Mouse (Mus musculus) liver, postnatal 0 days (tissue): ENCODE measurements around the gene Hcfc1. TPM values are rescaled to one million over a fixed set of nuclear protein-coding genes. Genes with fewer than 3 reads are reported as not detected.

ENCODE experiments used
- ATAC-seq: fragments of 200-750 bp; cut with Nextera tagmentation; 2 replicates; pipeline ENCODE4 v1.8.0; 2017; ENCODE audit warnings: mild to moderate bottlenecking, moderate library complexity
- DNase-seq: peaks from one replicate; pipeline ENCODE4 v3.0.0-alpha.2; 2016
- H3K27ac ChIP-seq: fragments of 300-500 bp; sonication (generic); 2 replicates; pipeline ENCODE4 v1.5.1; 2014; ENCODE audit warnings: antibody characterized with exemption, moderate library complexity, mild to moderate bottlenecking, low read depth
- H3K27me3 ChIP-seq: fragments of 300-500 bp; sonication (generic); 2 replicates; pipeline ENCODE4 v1.6.1; 2014; ENCODE audit warnings: low read length, control low read depth, mixed read lengths; ENCODE audit not compliant: insufficient read depth
- H3K36me3 ChIP-seq: fragments of 300-500 bp; sonication (generic); replicated peaks from 2 replicates; pipeline ENCODE4 v1.6.1; 2014; ENCODE audit warnings: mild to moderate bottlenecking, control low read depth, low read length, moderate library complexity, mixed read lengths; ENCODE audit not compliant: insufficient read depth
- H3K4me1 ChIP-seq: fragments of 300-500 bp; sonication (generic); 2 replicates; pipeline ENCODE4 v1.6.1; 2014; ENCODE audit warnings: antibody characterized with exemption, mild to moderate bottlenecking, control low read depth; ENCODE audit not compliant: insufficient read depth
- H3K4me2 ChIP-seq: fragments of 300-500 bp; sonication (generic); 2 replicates; pipeline ENCODE4 v1.6.1; 2014; ENCODE audit warnings: low read depth, mild to moderate bottlenecking, low read length, moderate library complexity, mixed read lengths
- H3K4me3 ChIP-seq: fragments of 300-500 bp; sonication (generic); 2 replicates; pipeline ENCODE4 v1.5.1; 2014; ENCODE audit warnings: low read depth, low read length
- H3K9ac ChIP-seq: fragments of 300-500 bp; sonication (generic); replicated peaks from 2 replicates; pipeline ENCODE4 v1.6.1; 2014; ENCODE audit warnings: mild to moderate bottlenecking, moderate library complexity
- H3K9me3 ChIP-seq: fragments of 300-500 bp; sonication (generic); 2 replicates; pipeline ENCODE4 v1.6.1; 2016; ENCODE audit warnings: mild to moderate bottlenecking, control low read depth, low read length, mixed read lengths
- CTCF ChIP-seq: sonication (generic); IDR thresholded peaks from 2 replicates; pipeline ENCODE4 v1.5.1; 2016; ENCODE audit warnings: antibody characterized with exemption, low read depth
- EP300 ChIP-seq: IDR thresholded peaks from 2 replicates; pipeline ENCODE4 v1.6.1; 2016; ENCODE audit warnings: antibody characterized with exemption, low read depth, mild to moderate bottlenecking
- WGBS: fragments of 180-500 bp; shearing (Covaris S2); extraction: QIAGEN DNeasy Blood & Tissue Kit; methylation state at CpG from one replicate; pipeline ENCODE4 v1.1.7; 2014; ENCODE audit not compliant: insufficient replicate concordance; 5-methylcytosine and 5-hydroxymethylcytosine counted together
- polyA plus RNA-seq: library from polyadenylated mRNA; unstranded; fragments of >200 nt; fragmentation: Nextera tagmentation; extraction: Ambion mirVana; gene quantifications from 2 replicates; pipeline ENCODE4 v1.2.1, GENCODE M21; 2015

The Hcfc1 gene
- polyA plus RNA-seq, 1 experiment from 2014 or later: 16.4 TPM

DNA sequence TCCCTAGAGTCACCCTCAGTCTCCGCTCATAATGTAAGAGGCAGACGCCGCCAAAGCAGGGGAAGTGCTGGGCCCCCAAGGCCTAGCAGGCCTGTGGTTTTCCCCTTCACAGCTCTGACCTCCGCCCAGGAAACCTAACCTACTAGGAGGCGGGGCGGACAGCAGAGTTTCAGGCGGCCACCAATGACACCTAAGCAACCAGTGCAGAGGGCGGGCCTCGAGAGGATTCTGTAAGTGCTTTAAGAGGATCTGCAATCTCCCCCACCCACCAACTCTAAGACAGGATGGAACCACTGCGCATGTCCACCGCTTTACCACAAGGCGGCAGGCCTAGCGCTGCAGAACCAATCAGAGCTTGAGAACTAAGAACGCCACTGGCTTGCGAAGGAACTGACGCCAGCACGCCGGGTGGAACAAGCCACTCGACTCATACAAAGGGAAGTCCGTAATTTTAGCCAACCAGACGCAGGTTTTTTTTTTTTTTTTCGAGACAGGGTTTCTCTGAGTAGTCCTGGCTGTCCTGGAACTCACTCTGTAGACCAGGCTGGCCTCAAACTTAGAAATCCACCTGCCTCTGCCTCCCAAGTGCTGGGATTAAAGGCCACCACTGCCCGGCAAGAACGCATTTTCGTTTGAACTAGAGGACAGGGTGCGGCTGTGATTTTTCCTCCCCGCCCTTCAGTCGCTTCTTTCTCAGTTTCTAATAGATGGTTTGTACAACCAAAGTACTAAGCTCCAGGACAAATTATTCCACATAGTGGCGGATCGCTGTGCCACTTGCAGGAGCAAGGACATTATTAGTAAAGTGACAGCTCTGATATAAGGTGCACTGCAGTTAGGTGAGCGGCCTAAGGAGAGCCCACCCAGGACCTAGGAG, 51.1 kb downstream of the Hcfc1 start:
- H3K4me3 ChIP-seq: peak overlapping the region; percentile 37
- H3K27ac ChIP-seq: peak overlapping the region; percentile 86
- TF ChIP-seq CTCF (peak; percentile 68), EP300 (no peak)
- WGBS: 21% methylated on average over 31 of the region's 31 CpGs
- H3K4me1 ChIP-seq: peaks cover 5% of the 10 kb centered on the region; the same call in 1 of the 2 replicates
- DNase-seq (peak; percentile 88), ATAC-seq (peak; percentile 96)
- no peaks in the 10 kb centered on the region for H3K27me3 ChIP-seq
- H3K9me3 ChIP-seq: no peaks in the 10 kb centered on the region
- H3K4me2 ChIP-seq: peak overlapping the region; percentile 70
- peak overlapping the region; percentile 53 for H3K9ac ChIP-seq
- 0 out of 2 replicates have a peak, but pooled peaks cover 8% of the 10 kb centered on the region for H3K36me3 ChIP-seq

DNA sequence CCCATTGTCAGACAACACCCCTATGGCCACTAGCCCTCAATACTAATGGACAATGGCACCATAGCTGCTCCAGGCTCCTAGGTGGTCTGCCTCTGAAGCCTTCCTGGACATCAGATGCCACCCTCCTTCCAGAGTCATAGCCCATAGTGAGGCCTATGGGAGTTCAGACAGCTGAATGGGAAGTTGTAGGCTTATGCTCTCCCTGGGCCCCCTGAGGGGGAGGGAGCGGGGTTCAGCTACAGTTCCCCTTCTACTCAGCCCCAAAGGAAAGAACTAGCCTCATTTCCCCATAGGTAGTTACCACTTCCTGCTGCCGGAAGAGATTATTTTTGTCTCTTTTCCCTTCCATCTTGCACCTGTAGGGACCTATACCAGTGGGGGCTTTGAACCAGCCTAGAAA, 54.6 kb downstream of the Hcfc1 start:
- peak overlapping the region; percentile 81 for H3K27ac ChIP-seq
- WGBS: 39% methylated on average over 2 of the region's 2 CpGs

DNA sequence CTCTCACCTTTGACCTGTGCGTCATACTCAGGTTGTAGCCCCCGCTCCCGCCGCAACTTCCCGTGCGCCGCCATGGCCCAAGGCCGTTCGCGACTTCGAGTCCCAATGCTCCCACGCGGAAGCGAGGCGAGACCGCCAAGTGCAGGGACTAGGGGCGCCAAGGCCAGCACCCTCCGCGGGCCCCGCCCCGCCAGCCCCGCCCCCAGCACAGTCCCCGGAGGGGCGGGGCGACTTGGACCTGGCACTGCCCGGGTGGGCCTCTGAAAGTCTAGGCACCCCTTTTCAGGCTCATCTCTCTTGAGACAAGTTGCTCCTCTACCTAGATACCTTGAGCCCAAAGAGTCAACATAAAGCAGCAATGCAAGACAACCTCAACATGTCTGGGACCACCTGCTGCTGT, 55.0 kb downstream of the Hcfc1 start:
- Histone ChIP-seq H3K9ac (peak overlapping the region; percentile 59), H3K4me3 (peak overlapping the region; percentile 39), H3K36me3 (no peaks in the 10 kb centered on the region), H3K27me3 (no peaks in the 10 kb centered on the region), H3K4me1 (peaks cover 5% of the 10 kb centered on the region; the same call in 1 of the 2 replicates), H3K9me3 (no peaks in the 10 kb centered on the region), H3K27ac (peak overlapping the region; percentile 81), H3K4me2 (peak overlapping the region; percentile 62)
- ATAC-seq (peak; percentile 14; the same call in 1 of the 2 replicates), DNase-seq (peak; percentile 62)
- TF ChIP-seq EP300: no peak
- TF ChIP-seq CTCF: no peak
- WGBS: 27% methylated on average over 21 of the region's 26 CpGs

More for the DNA sequence above, 54.6 kb downstream of the Hcfc1 start:
- Histone ChIP-seq H3K36me3 (no peaks in the 10 kb centered on the region), H3K9me3 (no peaks in the 10 kb centered on the region), H3K27me3 (no peaks in the 10 kb centered on the region), H3K4me2 (peak overlapping the region; percentile 62), H3K4me3 (no peak overlapping the region), H3K9ac (no peak overlapping the region), H3K4me1 (peaks cover 5% of the 10 kb centered on the region; the same call in 1 of the 2 replicates)
- peak; percentile 52 for DNase-seq
- TF ChIP-seq EP300: no peak
- TF ChIP-seq CTCF: no peak
- peak; percentile 16; the same call in 1 of the 2 replicates for ATAC-seq

DNA sequence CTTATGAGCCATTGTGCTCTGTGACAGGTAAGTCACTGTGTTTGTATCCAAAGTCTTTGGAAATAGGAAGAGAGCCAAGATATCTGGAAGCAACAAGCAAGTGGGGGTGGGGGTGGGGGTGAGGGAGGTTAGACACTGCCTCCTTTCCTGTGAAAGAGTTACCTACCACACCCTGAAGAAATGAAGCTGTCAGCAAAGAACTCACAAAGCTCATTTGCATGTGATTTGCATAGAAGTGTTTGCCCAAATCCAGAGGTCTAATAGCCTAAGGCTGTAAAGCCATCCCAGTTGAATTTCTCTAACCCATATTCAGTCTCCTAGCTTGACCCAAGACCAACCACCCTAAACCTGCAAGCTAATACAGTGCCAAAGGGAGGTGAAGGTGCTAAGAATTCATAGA, 55.7 kb downstream of the Hcfc1 start:
- Histone ChIP-seq H3K4me3 (peak overlapping the region; percentile 39), H3K9me3 (no peaks in the 10 kb centered on the region), H3K4me2 (peak overlapping the region; percentile 62), H3K27ac (peak overlapping the region; percentile 81), H3K36me3 (no peaks in the 10 kb centered on the region), H3K9ac (peak overlapping the region; percentile 59), H3K27me3 (no peaks in the 10 kb centered on the region), H3K4me1 (peaks cover 4% of the 10 kb centered on the region; the same call in 1 of the 2 replicates)
- ATAC-seq (no peak), DNase-seq (no peak)
- TF ChIP-seq EP300: no peak
- TF ChIP-seq CTCF: no peak

DNA sequence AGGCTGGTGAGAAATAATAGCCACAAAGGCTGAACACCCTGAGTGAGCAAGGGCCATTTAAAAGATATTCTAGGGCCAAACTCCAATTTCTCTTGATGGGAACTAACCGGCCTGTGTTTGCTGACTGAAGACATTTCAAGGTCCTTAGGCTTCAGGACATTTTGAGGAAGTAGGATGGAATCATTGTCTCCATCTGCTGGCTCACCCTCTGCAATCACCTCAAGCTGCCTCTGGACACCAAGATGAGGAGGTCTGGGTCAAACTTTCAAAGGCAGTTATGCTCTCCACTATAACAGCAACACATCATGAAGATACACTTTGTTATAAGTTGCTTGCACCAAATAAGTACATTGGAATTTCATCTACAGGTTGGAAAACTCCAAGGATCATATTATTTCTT, 56.1 kb downstream of the Hcfc1 start:
- no peaks in the 10 kb centered on the region for H3K9me3 ChIP-seq
- H3K27me3 ChIP-seq: no peaks in the 10 kb centered on the region
- peaks cover 3% of the 10 kb centered on the region; the same call in 1 of the 2 replicates for H3K4me1 ChIP-seq
- H3K4me3 ChIP-seq: peak overlapping the region; percentile 39
- TF ChIP-seq EP300 (no peak), CTCF (0 out of 2 replicates have a peak, but pooled peaks have one; percentile 10)
- DNase-seq (no peak), ATAC-seq (no peak)
- H3K27ac ChIP-seq: no peak overlapping the region
- no peak overlapping the region for H3K9ac ChIP-seq
- 45% methylated on average over 1 of the region's 1 CpGs for WGBS
- H3K4me2 ChIP-seq: peak overlapping the region; percentile 62
- no peaks in the 10 kb centered on the region for H3K36me3 ChIP-seq

DNA sequence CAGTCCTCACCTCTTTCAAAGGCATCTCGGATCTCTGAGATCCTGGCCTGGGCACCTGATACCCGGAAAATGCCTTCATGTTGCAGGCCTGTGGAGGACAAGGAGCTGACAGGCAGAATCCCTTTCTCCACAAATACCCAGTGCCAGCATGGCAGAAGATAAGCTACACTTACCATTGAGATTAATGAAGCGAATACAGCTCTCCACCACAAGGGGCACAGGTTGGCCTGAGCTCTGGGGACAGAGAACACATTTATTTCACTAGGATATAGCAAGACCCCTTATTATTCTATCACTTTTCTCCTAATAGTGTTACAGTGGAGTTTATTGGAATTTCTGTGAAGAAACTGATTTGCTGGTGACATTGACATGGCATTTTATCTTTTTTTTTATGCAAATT, 68.2 kb downstream of the Hcfc1 start:
- no peak overlapping the region for H3K27ac ChIP-seq
- ATAC-seq (no peak), DNase-seq (no peak)
- H3K36me3 ChIP-seq: no peaks in the 10 kb centered on the region; the same call in 1 of the 2 replicates
- no peak overlapping the region for H3K9ac ChIP-seq
- WGBS: 61% methylated on average over 3 of the region's 3 CpGs
- H3K4me1 ChIP-seq: no peaks in the 10 kb centered on the region
- H3K4me2 ChIP-seq: no peak overlapping the region
- no peak overlapping the region for H3K4me3 ChIP-seq
- H3K27me3 ChIP-seq: no peaks in the 10 kb centered on the region
- no peaks in the 10 kb centered on the region for H3K9me3 ChIP-seq
- TF ChIP-seq EP300 (no peak), CTCF (peak; percentile 41)
